Mouse (Mus musculus) testis, adult 2 months (tissue): ENCODE results near the gene Lgals9. TPM values are rescaled to one million over a fixed set of nuclear protein-coding genes. Genes with fewer than 3 reads are reported as not detected.
"Not testable (repeated sequence)": the region's sequence is repeated elsewhere in the genome, so short reads cannot be mapped to it uniquely, and the experiment has no call there.

Source experiments
- H3K27ac ChIP-seq: fragments of 200-500 bp; 2 replicates; pipeline ENCODE4 v1.5.1; 2012; ENCODE audit warnings: low read depth, low read length; ENCODE audit not compliant: control insufficient read depth, insufficient read depth
- H3K27me3 ChIP-seq: fragments of 200-500 bp; 2 replicates; pipeline ENCODE4 v1.6.1; 2012; ENCODE audit warnings: mild to moderate bottlenecking, low read length, moderate library complexity; ENCODE audit not compliant: control insufficient read depth, insufficient read depth
- H3K36me3 ChIP-seq: fragments of 200-500 bp; 2 replicates; pipeline ENCODE4 v1.6.1; 2012; ENCODE audit warnings: mild to moderate bottlenecking, low read length; ENCODE audit not compliant: control insufficient read depth, insufficient read depth
- H3K4me1 ChIP-seq: fragments of 200-500 bp; 2 replicates; pipeline ENCODE4 v1.6.1; 2012; ENCODE audit warnings: low read length; ENCODE audit not compliant: control insufficient read depth, insufficient read depth
- H3K4me3 ChIP-seq: fragments of 200-500 bp; 2 replicates; pipeline ENCODE4 v1.5.1; 2012; ENCODE audit warnings: low read depth, mild to moderate bottlenecking, low read length, moderate library complexity, mixed read lengths; ENCODE audit not compliant: control insufficient read depth
- CTCF ChIP-seq: fragments of 200-500 bp; IDR thresholded peaks from 2 replicates; pipeline ENCODE4 v1.5.1; 2012; ENCODE audit warnings: low read depth, mild to moderate bottlenecking, inconsistent platforms, low read length, moderate library complexity; ENCODE audit not compliant: control insufficient read depth, insufficient read depth, insufficient replicate concordance
- POLR2A ChIP-seq: fragments of 200-500 bp; IDR thresholded peaks from 2 replicates; pipeline ENCODE4 v1.6.1; 2012; ENCODE audit warnings: low read depth, mild to moderate bottlenecking, inconsistent platforms, low read length, moderate library complexity; ENCODE audit not compliant: control insufficient read depth
- polyA plus RNA-seq: library from polyadenylated mRNA; depleted of rRNA; stranded (reverse); fragments of >200 nt; gene quantifications from 2 replicates; pipeline ENCODE4 v1.2.3, GENCODE M21; 2012

Gene Lgals9
- polyA plus RNA-seq, 1 experiment, result 6.3 TPM

- H3K27ac ChIP-seq, result no peak overlapping the region
- H3K27me3 ChIP-seq, result no peaks in the 10 kb centered on the region
- H3K36me3 ChIP-seq, result no peaks in the 10 kb centered on the region
- no peaks in the 10 kb centered on the region for H3K4me1 ChIP-seq
- TF ChIP-seq POLR2A (no peak), CTCF (no peak)
- H3K4me3 ChIP-seq, result no peak overlapping the region
These were observed 21.7 kb upstream of the Lgals9 start for GRCm38 (mm10) chr11:79006417-79006816.

DNA sequence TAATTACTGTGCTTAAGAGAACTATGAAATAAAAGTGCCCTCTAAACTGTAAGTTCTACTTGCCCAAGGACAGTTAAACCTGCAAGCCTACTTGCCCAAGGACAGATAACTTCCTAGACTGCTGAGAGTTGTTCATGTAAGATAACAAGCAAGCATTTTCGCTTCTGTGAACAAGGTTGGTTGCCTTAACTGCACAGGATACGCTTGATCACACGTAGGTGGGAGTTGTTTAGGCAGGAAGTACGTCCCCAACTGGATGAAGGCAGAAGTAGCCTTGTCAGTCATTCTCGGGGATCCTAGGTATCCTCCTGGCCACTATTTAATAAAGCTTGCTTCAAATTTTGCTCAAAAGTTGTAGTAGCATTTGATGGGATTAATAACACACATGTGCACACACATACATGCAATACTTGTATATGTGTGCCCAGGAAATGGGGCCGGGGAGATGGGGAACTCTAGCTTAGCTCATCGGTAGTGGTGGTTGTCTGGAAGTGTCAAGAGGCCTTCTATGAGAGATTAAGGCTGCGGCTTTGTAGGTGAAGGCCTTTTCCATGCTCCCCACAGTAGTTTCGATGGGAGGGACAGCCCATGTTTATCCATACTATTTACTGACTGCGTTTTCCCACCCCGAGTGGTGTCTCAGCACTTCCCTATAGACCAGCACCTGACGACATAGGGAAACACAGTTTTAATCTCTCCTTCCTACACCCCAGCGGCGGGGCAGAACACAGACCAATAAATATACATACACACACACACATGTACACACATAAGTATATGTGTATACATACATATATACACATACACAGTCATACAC, 21.0 kb upstream of the Lgals9 start:
- no peaks in the 10 kb centered on the region for H3K4me1 ChIP-seq
- H3K27me3 ChIP-seq, result no peaks in the 10 kb centered on the region
- H3K27ac ChIP-seq, result no peak overlapping the region
- no peaks in the 10 kb centered on the region for H3K36me3 ChIP-seq
- TF ChIP-seq CTCF, result no peak
- TF ChIP-seq POLR2A, result no peak
- H3K4me3 ChIP-seq, result no peak overlapping the region

GRCm38 (mm10) chr11:79003769-79004638, 19.3 kb upstream of the Lgals9 start:
- Histone ChIP-seq H3K27ac (no peak overlapping the region), H3K4me1 (no peaks in the 10 kb centered on the region), H3K4me3 (no peak overlapping the region), H3K27me3 (no peaks in the 10 kb centered on the region), H3K36me3 (no peaks in the 10 kb centered on the region)
- TF ChIP-seq POLR2A, result no peak
- no peak for TF ChIP-seq CTCF

DNA sequence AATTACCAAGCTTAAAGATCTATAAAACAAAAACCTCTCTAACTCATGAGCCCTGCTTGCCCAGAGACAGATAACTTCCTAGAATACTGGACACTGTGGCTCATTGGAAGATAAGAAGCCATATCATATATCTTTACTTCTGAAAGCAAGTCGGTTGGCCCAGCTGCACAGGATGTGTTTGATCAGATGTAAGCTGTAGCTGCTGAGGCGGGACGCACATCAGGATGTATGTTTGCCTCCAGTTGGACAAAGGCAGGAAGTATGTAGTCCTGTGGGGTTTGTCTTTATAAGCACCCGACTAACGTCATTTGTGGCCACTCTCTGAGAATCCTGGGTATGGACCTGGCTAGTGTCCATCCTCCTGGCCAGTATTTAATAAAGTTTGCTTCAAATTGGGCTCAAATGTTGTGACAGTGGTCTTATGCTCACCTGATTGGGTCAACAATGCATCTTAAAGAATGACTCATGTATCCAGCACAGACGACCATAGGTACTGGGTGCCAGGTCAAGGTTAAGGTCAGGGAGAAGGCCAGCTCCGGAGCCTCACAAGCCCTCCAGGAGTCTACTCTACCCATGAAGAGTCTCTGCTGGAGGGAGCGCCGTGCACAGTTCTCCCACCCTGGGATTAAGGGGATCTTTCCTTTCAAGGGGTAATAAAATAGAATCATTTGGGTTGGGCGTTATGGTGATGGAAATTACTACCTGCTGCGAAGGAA, 18.5 kb upstream of the Lgals9 start:
- Histone ChIP-seq H3K27me3 (no peaks in the 10 kb centered on the region), H3K4me1 (no peaks in the 10 kb centered on the region), H3K36me3 (no peaks in the 10 kb centered on the region), H3K27ac (no peak overlapping the region), H3K4me3 (no peak overlapping the region)
- TF ChIP-seq CTCF (no peak), POLR2A (no peak)

- H3K4me3 ChIP-seq, result no peak overlapping the region
- H3K36me3 ChIP-seq, result no peaks in the 10 kb centered on the region
- no peak overlapping the region for H3K27ac ChIP-seq
- no peaks in the 10 kb centered on the region for H3K4me1 ChIP-seq
- TF ChIP-seq POLR2A, result no peak
- no peak for TF ChIP-seq CTCF
- H3K27me3 ChIP-seq, result no peaks in the 10 kb centered on the region
These were observed 17.8 kb upstream of the Lgals9 start for GRCm38 (mm10) chr11:79002551-79002951.

- TF ChIP-seq POLR2A, result no peak
- TF ChIP-seq CTCF, result no peak
- Histone ChIP-seq H3K4me1 (no peaks in the 10 kb centered on the region), H3K4me3 (no peak overlapping the region), H3K27me3 (no peaks in the 10 kb centered on the region), H3K36me3 (no peaks in the 10 kb centered on the region), H3K27ac (no peak overlapping the region)
These were observed 17.1 kb upstream of the Lgals9 start for GRCm38 (mm10) chr11:79001871-79002270.

- Histone ChIP-seq H3K27ac (no peak overlapping the region), H3K27me3 (no peaks in the 10 kb centered on the region), H3K4me1 (no peaks in the 10 kb centered on the region), H3K4me3 (no peak overlapping the region), H3K36me3 (no peaks in the 10 kb centered on the region)
- no peak for TF ChIP-seq POLR2A
- no peak for TF ChIP-seq CTCF
These were observed 14.4 kb upstream of the Lgals9 start for GRCm38 (mm10) chr11:78999118-78999517.

DNA sequence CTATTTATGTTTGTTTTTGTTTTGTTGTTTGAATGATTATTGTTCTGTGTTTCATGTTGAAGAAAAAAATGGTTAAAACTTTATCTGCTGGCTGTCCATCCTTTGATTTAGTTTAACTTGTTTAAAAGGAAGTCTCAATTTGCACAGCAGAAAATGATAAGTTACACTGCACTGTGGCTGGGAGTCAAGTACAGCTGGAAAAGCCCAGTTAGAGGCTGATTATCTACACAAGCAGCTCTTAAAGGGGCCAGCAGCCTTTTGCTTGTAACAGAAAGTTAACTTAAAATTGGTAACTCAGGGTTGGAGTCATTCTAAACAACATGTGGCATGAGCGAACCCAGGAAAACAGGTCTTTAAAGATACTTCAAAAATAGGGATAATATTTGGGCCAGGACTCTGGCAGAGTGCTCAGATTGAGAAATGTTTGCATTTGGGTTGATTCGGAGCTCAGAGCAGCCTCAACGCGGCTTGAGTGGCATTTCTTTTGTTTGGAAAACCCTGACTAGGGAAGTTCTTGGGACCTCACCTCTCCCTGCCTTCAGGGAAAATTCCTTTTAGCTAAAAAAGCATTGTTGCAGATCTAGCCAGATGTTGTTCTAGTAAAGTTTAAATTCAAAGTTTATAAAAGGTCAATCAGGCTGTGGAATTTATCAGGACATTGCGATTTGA, 6.3 kb upstream of the Lgals9 start:
- not testable (repeated sequence) for H3K27ac ChIP-seq, H3K36me3 ChIP-seq, H3K4me3 ChIP-seq, H3K4me1 ChIP-seq, H3K27me3 ChIP-seq
